Mouse (Mus musculus) midbrain, postnatal 0 days (tissue): Measurements from ENCODE around the gene Entpd2. TPM values are rescaled to one million over a fixed set of nuclear protein-coding genes. Genes with fewer than 3 reads are reported as not detected.
"Not testable (repeated sequence)": the region's sequence is repeated elsewhere in the genome, so short reads cannot be mapped to it uniquely, and the experiment has no call there.

Experiments used
- ATAC-seq: fragments of 200-750 bp; cut with Nextera tagmentation; 2 replicates; pipeline ENCODE4 v1.8.0; 2017; ENCODE audit warnings: moderate number of reproducible peaks, mild to moderate bottlenecking, moderate TSS enrichment, moderate library complexity; ENCODE audit not compliant: low FRiP score
- DNase-seq: peaks from one replicate; pipeline ENCODE4 v3.0.0-alpha.2; 2015; ENCODE audit warnings: low spot score
- H3K27ac ChIP-seq: fragments of 300-500 bp; sonication (generic); 2 replicates; pipeline ENCODE4 v1.5.1; 2014; ENCODE audit warnings: low read depth, mild to moderate bottlenecking, low read length, mixed read lengths
- H3K27me3 ChIP-seq: fragments of 300-500 bp; sonication (generic); 2 replicates; pipeline ENCODE4 v1.6.1; 2014; ENCODE audit warnings: low read length, control low read depth, mixed read lengths; ENCODE audit not compliant: insufficient read depth
- H3K36me3 ChIP-seq: fragments of 300-500 bp; sonication (generic); 2 replicates; pipeline ENCODE4 v1.6.1; 2014; ENCODE audit warnings: low read length, control low read depth, mixed read lengths; ENCODE audit not compliant: insufficient read depth
- H3K4me1 ChIP-seq: fragments of 300-500 bp; sonication (generic); 2 replicates; pipeline ENCODE4 v1.6.1; 2014; ENCODE audit warnings: mild to moderate bottlenecking, control low read depth, antibody characterized with exemption, low read length, mixed read lengths; ENCODE audit not compliant: insufficient read depth
- H3K4me2 ChIP-seq: fragments of 300-500 bp; sonication (generic); 2 replicates; pipeline ENCODE4 v1.6.1; 2014; ENCODE audit warnings: low read depth, mild to moderate bottlenecking, low read length, mixed read lengths; ENCODE audit not compliant: poor library complexity, severe bottlenecking
- H3K4me3 ChIP-seq: fragments of 300-500 bp; sonication (generic); 2 replicates; pipeline ENCODE4 v1.5.1; 2014; ENCODE audit warnings: low read depth, mild to moderate bottlenecking, low read length, moderate library complexity
- H3K9ac ChIP-seq: fragments of 300-500 bp; sonication (generic); replicated peaks from 2 replicates; pipeline ENCODE4 v1.6.1; 2014; ENCODE audit warnings: mild to moderate bottlenecking, low read length, moderate library complexity, mixed read lengths; ENCODE audit not compliant: poor library complexity, severe bottlenecking
- H3K9me3 ChIP-seq: fragments of 300-500 bp; sonication (generic); 2 replicates; pipeline ENCODE4 v1.6.1; 2016; ENCODE audit warnings: low read length, control low read depth
- CTCF ChIP-seq: IDR thresholded peaks from 2 replicates; pipeline ENCODE4 v1.5.1; 2016; ENCODE audit warnings: antibody characterized with exemption, mild to moderate bottlenecking
- WGBS: fragments of 180-500 bp; shearing (Covaris S2); extraction: QIAGEN DNeasy Blood & Tissue Kit; methylation state at CpG from one replicate; pipeline ENCODE4 v1.1.7; 2014; 5-methylcytosine and 5-hydroxymethylcytosine counted together
- polyA plus RNA-seq: library from polyadenylated mRNA; unstranded; fragments of >200 nt; fragmentation: Nextera tagmentation; extraction: Ambion mirVana; gene quantifications from 2 replicates; pipeline ENCODE4 v1.2.1, GENCODE M21; 2015
- total RNA-seq: library from RNA; depleted of rRNA; stranded (reverse); fragments of >200 nt; gene quantifications from 2 replicates; pipeline ENCODE4 v1.2.3, GENCODE M21; 2014

The Entpd2 gene
- total and polyA plus RNA-seq, 2 experiments from 2014 or later = 4.4 to 10.6 TPM

DNA sequence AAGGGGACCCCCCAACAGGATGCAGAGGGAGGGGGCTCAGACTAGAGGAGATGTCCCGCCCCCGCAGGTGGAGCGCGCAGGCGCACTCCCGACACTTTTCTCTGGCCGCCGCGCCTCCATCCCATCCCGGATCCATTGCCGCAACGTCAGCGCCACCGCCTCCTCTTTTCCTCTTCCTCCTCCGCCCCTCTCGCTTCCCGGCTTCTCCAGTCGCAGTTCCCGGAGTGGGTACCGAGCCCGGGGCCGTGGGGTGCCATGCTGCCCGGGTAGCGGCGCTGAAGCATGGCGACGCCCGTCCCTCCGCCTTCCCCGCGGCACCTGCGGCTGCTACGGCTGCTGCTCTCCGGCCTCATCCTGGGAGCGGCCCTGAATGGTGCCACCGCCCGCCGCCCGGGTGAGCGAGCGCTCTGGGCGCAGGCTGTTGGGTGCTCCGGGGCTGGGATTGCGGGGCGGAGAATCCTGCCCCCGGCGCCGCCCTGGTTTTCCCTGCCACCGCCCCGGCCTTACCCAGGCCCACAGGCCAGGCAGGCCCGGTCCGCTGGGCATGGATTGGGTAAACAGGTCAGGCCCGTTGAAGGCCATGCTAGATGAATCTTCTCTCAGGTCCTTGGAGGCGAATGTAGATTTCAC lies 7.4 kb downstream of the Entpd2 start:
- H3K27me3 ChIP-seq = peaks cover 11% of the 10 kb centered on the region; the same call in 1 of the 2 replicates
- ATAC-seq (peak; percentile 84), DNase-seq (peak; percentile 93)
- H3K4me3 ChIP-seq = peak overlapping the region; percentile 99
- peaks cover 11% of the 10 kb centered on the region for H3K36me3 ChIP-seq
- TF ChIP-seq CTCF = no peak
- WGBS = 1% methylated on average over 44 of the region's 54 CpGs
- peak overlapping the region; percentile 100 for H3K9ac ChIP-seq
- peak overlapping the region; percentile 63 for H3K4me2 ChIP-seq
- H3K4me1 ChIP-seq = peaks cover 12% of the 10 kb centered on the region
- H3K27ac ChIP-seq = peak overlapping the region; percentile 92
- no peaks in the 10 kb centered on the region for H3K9me3 ChIP-seq

GRCm38 (mm10) chr2:25403994-25404393 lies 8.3 kb downstream of the Entpd2 start:
- Histone ChIP-seq H3K4me1 (peaks cover 12% of the 10 kb centered on the region), H3K36me3 (peaks cover 16% of the 10 kb centered on the region), H3K27ac (peak overlapping the region; percentile 92; the same call in 1 of the 2 replicates), H3K9ac (peak overlapping the region; percentile 100), H3K27me3 (peaks cover 3% of the 10 kb centered on the region; the same call in 1 of the 2 replicates), H3K4me3 (peak overlapping the region; percentile 99), H3K4me2 (peak overlapping the region; percentile 63), H3K9me3 (no peaks in the 10 kb centered on the region)
- DNase-seq (no peak), ATAC-seq (no peak)
- 85% methylated on average over 4 of the region's 4 CpGs for WGBS
- no peak for TF ChIP-seq CTCF

- TF ChIP-seq CTCF = no peak
- Histone ChIP-seq H3K9ac (no peak overlapping the region), H3K4me2 (no peak overlapping the region), H3K27ac (no peak overlapping the region), H3K4me1 (peaks cover 6% of the 10 kb centered on the region), H3K9me3 (no peaks in the 10 kb centered on the region), H3K36me3 (peaks cover 30% of the 10 kb centered on the region), H3K4me3 (no peak overlapping the region), H3K27me3 (no peaks in the 10 kb centered on the region)
- 90% methylated on average over 10 of the region's 10 CpGs for WGBS
- ATAC-seq = no peak
- DNase-seq = no peak
Observed at GRCm38 (mm10) chr2:25408908-25409307, 13.2 kb downstream of the Entpd2 start.

DNA sequence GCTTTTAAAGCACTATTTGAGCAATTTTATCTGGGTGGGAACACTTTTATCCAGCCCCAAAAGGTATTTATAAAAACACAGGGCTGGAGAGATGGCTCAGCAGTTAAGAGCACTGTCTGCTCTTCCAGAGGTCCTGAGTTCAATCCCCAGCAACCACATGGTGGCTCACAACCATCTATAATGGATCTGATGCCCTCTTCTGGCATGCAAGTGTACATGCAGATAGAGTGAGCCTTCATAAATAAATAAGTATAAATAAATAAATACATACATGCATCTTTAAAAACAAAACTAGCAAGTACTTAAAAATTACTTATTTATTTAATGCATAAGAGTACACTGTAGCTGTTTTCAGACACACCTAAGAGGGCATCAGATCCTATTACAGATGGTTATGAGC lies 17.8 kb downstream of the Entpd2 start:
- not testable (repeated sequence) for H3K4me2 ChIP-seq, H3K27ac ChIP-seq, DNase-seq, H3K4me1 ChIP-seq, ATAC-seq, H3K9ac ChIP-seq, H3K9me3 ChIP-seq, H3K4me3 ChIP-seq, H3K27me3 ChIP-seq
- peaks cover 18% of the 10 kb centered on the region for H3K36me3 ChIP-seq
- peak; percentile 57 for TF ChIP-seq CTCF

DNA sequence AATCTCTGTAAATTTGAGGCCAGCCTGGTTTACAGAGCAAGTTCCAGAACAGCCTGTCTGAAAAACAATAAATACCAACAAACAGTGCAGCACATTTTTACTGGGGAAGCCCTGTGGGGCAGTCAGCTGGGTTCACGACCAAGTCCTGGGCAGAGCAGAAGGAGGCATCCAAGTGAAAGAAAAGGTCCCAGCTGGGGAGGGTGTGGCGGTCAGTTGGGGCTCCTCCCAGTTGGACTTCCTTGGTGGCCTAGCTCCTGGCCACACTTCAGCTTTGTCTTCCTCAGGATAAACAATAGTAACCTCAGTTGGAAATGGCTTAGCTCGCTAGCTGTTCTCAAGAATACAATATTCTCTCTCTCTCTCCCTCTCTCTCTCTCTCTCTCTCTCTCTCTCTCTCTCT lies 21.8 kb downstream of the Entpd2 start:
- Histone ChIP-seq H3K27me3 (no peaks in the 10 kb centered on the region), H3K4me3 (no peak overlapping the region), H3K9me3 (no peaks in the 10 kb centered on the region), H3K4me1 (no peaks in the 10 kb centered on the region), H3K4me2 (no peak overlapping the region), H3K9ac (no peak overlapping the region), H3K27ac (no peak overlapping the region), H3K36me3 (no peaks in the 10 kb centered on the region)
- DNase-seq (no peak), ATAC-seq (no peak)
- 19% methylated on average over 3 of the region's 3 CpGs for WGBS
- TF ChIP-seq CTCF = no peak

DNA sequence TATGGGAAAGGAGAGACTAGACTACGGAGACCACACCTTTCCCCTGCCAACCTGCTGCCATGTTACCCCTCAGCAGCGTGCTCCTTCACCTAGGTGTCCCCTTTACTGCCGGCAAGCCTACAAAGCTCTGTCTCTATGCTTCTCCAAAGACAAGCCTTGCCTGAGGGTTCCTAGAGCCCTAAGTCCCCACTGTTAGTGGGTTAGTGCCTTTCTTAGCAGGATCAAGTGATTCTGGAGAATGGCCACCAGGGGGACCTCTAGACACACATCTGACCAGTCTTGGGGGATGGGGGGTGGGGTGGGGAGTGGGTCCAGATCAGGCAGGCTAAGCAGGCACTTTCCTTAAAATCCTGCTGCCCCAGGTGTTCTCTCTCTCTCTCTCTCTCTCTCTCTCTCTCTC lies 26.2 kb downstream of the Entpd2 start:
- no peak overlapping the region for H3K4me3 ChIP-seq
- H3K27ac ChIP-seq = no peak overlapping the region
- H3K9ac ChIP-seq = no peak overlapping the region
- DNase-seq (peak; percentile 86), ATAC-seq (peak; percentile 57; the same call in 1 of the 2 replicates)
- no peaks in the 10 kb centered on the region for H3K4me1 ChIP-seq
- no peak overlapping the region for H3K4me2 ChIP-seq
- H3K36me3 ChIP-seq = no peaks in the 10 kb centered on the region
- no peaks in the 10 kb centered on the region for H3K9me3 ChIP-seq
- no peaks in the 10 kb centered on the region for H3K27me3 ChIP-seq
- WGBS = 14% methylated on average over 3 of the region's 3 CpGs
- peak; percentile 77 for TF ChIP-seq CTCF
